Mouse (Mus musculus) heart, embryonic 14.5 days (tissue): ENCODE data around the gene Ttk. TPM values are rescaled to one million over a fixed set of nuclear protein-coding genes. Genes with fewer than 3 reads are reported as not detected.

Experiments used
- ATAC-seq: fragments of 200-750 bp; cut with Nextera tagmentation; 2 replicates; pipeline ENCODE4 v1.8.0; 2017; ENCODE audit warnings: low read depth, moderate TSS enrichment; ENCODE audit not compliant: insufficient number of reproducible peaks, insufficient read depth, low FRiP score
- H3K27ac ChIP-seq, 2 experiments: fragments of 200-500 bp in 1 of 2; fragments of 300-500 bp in 1 of 2; sonication (generic) in 1 of 2; replicated peaks in 1 of 2; 2 replicates each; pipeline ENCODE4 v1.5.1; 2012 to 2014; ENCODE audit warnings: low read depth in 2 of 2, low read length in 2 of 2, control low read depth in 1 of 2, mild to moderate bottlenecking in 1 of 2, mixed read lengths in 1 of 2; ENCODE audit not compliant: control insufficient read depth in 1 of 2, insufficient read depth in 1 of 2
- H3K27me3 ChIP-seq: fragments of 300-500 bp; sonication (generic); 2 replicates; pipeline ENCODE4 v1.6.1; 2014; ENCODE audit warnings: mild to moderate bottlenecking, low read length, control low read depth; ENCODE audit not compliant: control insufficient read depth, insufficient read depth
- H3K36me3 ChIP-seq: fragments of 300-500 bp; sonication (generic); 2 replicates; pipeline ENCODE4 v1.6.1; 2014; ENCODE audit warnings: mild to moderate bottlenecking, control low read depth, low read length, mixed read lengths; ENCODE audit not compliant: control insufficient read depth, insufficient read depth
- H3K4me1 ChIP-seq, 2 experiments: fragments of 200-500 bp in 1 of 2; fragments of 300-500 bp in 1 of 2; sonication (generic) in 1 of 2; 2 replicates each; pipeline ENCODE4 v1.6.1; 2012 to 2014; ENCODE audit warnings: low read length in 2 of 2, control low read depth in 1 of 2, mixed read lengths in 1 of 2; ENCODE audit not compliant: control insufficient read depth in 2 of 2, insufficient read depth in 2 of 2
- H3K4me2 ChIP-seq: fragments of 300-500 bp; sonication (generic); 2 replicates; pipeline ENCODE4 v1.6.1; 2014; ENCODE audit warnings: mild to moderate bottlenecking, low read length
- H3K4me3 ChIP-seq, 2 experiments: fragments of 200-500 bp in 1 of 2; fragments of 300-500 bp in 1 of 2; sonication (generic) in 1 of 2; 2 replicates each; pipeline ENCODE4 v1.5.1; 2012 to 2014; ENCODE audit warnings: low read length in 2 of 2, mild to moderate bottlenecking in 2 of 2, control low read depth in 1 of 2, low read depth in 1 of 2, moderate library complexity in 1 of 2; ENCODE audit not compliant: control insufficient read depth in 1 of 2, insufficient read depth in 1 of 2
- H3K9ac ChIP-seq: fragments of 300-500 bp; sonication (generic); 2 replicates; pipeline ENCODE4 v1.6.1; 2014; ENCODE audit warnings: mild to moderate bottlenecking, low read length
- H3K9me3 ChIP-seq: fragments of 300-500 bp; sonication (generic); 2 replicates; pipeline ENCODE4 v1.6.1; 2016; ENCODE audit warnings: low read length, control low read depth; ENCODE audit not compliant: control insufficient read depth
- WGBS: fragments of 180-500 bp; shearing (Covaris S2); extraction: QIAGEN DNeasy Blood & Tissue Kit; methylation state at CpG from one replicate; pipeline ENCODE4 v1.1.7; 2014; 5-methylcytosine and 5-hydroxymethylcytosine counted together
- polyA plus RNA-seq: library from polyadenylated mRNA; unstranded; fragments of >200 nt; fragmentation: Nextera tagmentation; extraction: Ambion mirVana; gene quantifications from 2 replicates; pipeline ENCODE4 v1.2.1, GENCODE M21; 2014

Ttk gene
- polyA plus RNA-seq, result 14.9 and 15.7 TPM in 2 replicates

- Histone ChIP-seq H3K27me3 (no peaks in the 10 kb centered on the region), H3K4me3 (peak within 1 kb of the TSS; percentile 82 to 94), H3K27ac (peak within 1 kb of the TSS; percentile 79 to 81), H3K9ac (peak within 1 kb of the TSS; percentile 85), H3K4me2 (peak within 1 kb of the TSS; percentile 70), H3K9me3 (no peaks in the 10 kb centered on the region), H3K36me3 (0 out of 2 replicates have a peak, but pooled peaks cover 3% of the 10 kb centered on the region), H3K4me1 (peaks cover 2 to 13% of the 10 kb centered on the region in 2 experiments; a peak in 2 of 4 replicates)
- 1% methylated on average over 38 of the region's 38 CpGs for WGBS
- peak; percentile 99 for ATAC-seq
These were observed at the start of gene Ttk for GRCm38 (mm10) chr9:83833811-83834747. Gene Ttk, plus strand, starts transcription at chr9:83834689.

DNA sequence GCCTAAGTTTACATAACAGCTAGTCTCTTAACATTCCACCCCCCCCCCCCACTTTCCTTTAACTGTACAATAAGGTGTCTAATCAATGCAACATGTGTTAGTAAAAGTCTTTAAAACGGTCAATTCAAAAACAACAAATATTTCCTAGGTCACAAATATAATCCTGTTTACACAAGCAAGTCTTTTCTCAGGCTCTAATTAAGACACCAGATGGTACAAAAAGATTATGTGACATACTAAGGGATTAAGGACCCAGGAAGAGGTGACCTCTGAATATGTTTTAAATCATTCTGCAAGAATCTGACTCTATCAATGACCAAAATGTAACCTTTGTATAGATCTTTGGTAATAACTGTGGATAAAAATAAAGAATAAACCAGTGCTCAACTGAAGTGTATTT, 49.0 kb upstream of the Ttk start:
- 85% methylated on average over 1 of the region's 1 CpGs for WGBS
- no peak overlapping the region for H3K4me2 ChIP-seq
- no peak overlapping the region for H3K27ac ChIP-seq
- no peaks in the 10 kb centered on the region for H3K4me1 ChIP-seq
- H3K9me3 ChIP-seq, result no peaks in the 10 kb centered on the region
- H3K36me3 ChIP-seq, result no peaks in the 10 kb centered on the region
- no peak for ATAC-seq
- no peaks in the 10 kb centered on the region for H3K27me3 ChIP-seq
- no peak overlapping the region for H3K4me3 ChIP-seq
- H3K9ac ChIP-seq, result no peak overlapping the region

DNA sequence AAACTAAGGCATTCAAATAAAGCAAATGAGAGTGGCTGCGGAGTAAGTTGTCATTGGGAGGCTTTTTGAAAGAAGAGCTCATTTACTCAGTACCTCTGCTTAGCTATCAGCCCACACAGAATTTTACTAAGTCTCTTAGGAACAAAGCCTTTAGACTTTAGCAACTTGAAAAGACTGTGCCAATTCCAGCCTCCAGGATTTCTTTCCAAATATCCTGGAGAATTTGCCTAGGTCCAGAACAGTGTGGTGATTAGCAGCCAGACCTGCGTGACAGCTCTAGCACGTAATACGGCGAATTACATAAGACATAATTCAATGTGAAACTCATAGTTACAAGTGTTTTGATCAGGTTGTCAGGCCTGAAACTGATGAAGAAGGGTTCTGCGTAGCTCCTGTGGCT, 45.2 kb upstream of the Ttk start:
- H3K4me3 ChIP-seq, result no peak overlapping the region
- H3K9me3 ChIP-seq, result no peaks in the 10 kb centered on the region
- ATAC-seq, result no peak
- 90% methylated on average over 6 of the region's 6 CpGs for WGBS
- H3K9ac ChIP-seq, result no peak overlapping the region
- no peak overlapping the region for H3K4me2 ChIP-seq
- no peaks in the 10 kb centered on the region for H3K27me3 ChIP-seq
- no peaks in the 10 kb centered on the region for H3K36me3 ChIP-seq
- H3K4me1 ChIP-seq, result no peaks in the 10 kb centered on the region
- no peak overlapping the region for H3K27ac ChIP-seq

GRCm38 (mm10) chr9:83796875-83797274, 37.6 kb upstream of the Ttk start:
- H3K9me3 ChIP-seq, result no peaks in the 10 kb centered on the region
- no peaks in the 10 kb centered on the region for H3K36me3 ChIP-seq
- 78% methylated on average over 7 of the region's 7 CpGs for WGBS
- ATAC-seq, result no peak
- H3K4me1 ChIP-seq, result no peaks in the 10 kb centered on the region
- no peak overlapping the region for H3K9ac ChIP-seq
- H3K27me3 ChIP-seq, result no peaks in the 10 kb centered on the region
- H3K4me3 ChIP-seq, result no peak overlapping the region
- no peak overlapping the region for H3K4me2 ChIP-seq
- no peak overlapping the region for H3K27ac ChIP-seq

DNA sequence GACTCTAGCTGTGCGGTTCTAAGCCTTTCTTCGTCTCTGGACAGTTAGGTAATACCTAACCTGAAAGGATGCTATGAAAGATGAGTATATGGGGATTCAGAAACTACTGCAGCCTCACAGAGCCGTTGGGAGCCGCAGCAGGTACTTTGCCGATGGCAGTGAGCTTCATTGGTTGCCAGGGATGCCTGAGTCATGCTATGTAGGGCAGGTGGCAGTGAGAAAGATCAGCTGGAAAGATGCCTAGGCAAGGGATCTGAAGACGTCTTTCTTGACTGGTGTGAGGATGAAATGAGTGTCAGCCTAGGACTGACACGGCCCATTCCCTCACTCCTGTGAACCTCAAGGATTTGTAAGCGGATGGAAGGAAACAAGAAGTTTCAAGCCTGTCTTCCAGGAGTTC, 36.6 kb upstream of the Ttk start:
- H3K27ac ChIP-seq, result no peak overlapping the region
- H3K4me3 ChIP-seq, result no peak overlapping the region
- H3K4me1 ChIP-seq, result no peaks in the 10 kb centered on the region
- WGBS, result 75% methylated on average over 8 of the region's 8 CpGs
- H3K27me3 ChIP-seq, result no peaks in the 10 kb centered on the region
- ATAC-seq, result no peak
- no peak overlapping the region for H3K9ac ChIP-seq
- no peaks in the 10 kb centered on the region for H3K9me3 ChIP-seq
- no peaks in the 10 kb centered on the region for H3K36me3 ChIP-seq
- no peak overlapping the region for H3K4me2 ChIP-seq

DNA sequence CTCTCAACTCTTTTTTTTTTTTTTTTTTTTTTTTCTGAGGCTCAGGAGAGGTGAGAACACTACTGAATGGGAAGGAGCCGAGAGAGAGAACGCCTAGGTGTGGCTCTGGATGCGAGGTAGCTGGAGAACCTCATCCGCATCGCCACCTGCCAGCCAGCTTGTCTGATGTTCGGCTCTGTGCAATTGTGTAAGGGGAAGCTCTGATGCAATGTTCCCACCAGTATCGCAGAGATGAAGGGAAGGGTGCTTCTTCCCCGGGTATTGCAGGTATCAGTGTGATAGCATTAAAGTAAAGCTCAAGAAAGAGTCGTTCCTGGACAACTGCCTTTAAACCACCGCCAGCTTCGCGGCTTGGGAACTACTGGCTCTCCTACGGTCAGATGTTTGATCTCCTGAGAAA, 30.1 kb upstream of the Ttk start:
- Histone ChIP-seq H3K4me2 (no peak overlapping the region), H3K36me3 (no peaks in the 10 kb centered on the region), H3K9me3 (no peaks in the 10 kb centered on the region), H3K27me3 (peaks cover 37% of the 10 kb centered on the region), H3K4me3 (no peak overlapping the region), H3K27ac (no peak overlapping the region), H3K4me1 (peaks cover 3 to 8% of the 10 kb centered on the region in 2 experiments), H3K9ac (no peak overlapping the region)
- 59% methylated on average over 13 of the region's 13 CpGs for WGBS
- ATAC-seq, result no peak

DNA sequence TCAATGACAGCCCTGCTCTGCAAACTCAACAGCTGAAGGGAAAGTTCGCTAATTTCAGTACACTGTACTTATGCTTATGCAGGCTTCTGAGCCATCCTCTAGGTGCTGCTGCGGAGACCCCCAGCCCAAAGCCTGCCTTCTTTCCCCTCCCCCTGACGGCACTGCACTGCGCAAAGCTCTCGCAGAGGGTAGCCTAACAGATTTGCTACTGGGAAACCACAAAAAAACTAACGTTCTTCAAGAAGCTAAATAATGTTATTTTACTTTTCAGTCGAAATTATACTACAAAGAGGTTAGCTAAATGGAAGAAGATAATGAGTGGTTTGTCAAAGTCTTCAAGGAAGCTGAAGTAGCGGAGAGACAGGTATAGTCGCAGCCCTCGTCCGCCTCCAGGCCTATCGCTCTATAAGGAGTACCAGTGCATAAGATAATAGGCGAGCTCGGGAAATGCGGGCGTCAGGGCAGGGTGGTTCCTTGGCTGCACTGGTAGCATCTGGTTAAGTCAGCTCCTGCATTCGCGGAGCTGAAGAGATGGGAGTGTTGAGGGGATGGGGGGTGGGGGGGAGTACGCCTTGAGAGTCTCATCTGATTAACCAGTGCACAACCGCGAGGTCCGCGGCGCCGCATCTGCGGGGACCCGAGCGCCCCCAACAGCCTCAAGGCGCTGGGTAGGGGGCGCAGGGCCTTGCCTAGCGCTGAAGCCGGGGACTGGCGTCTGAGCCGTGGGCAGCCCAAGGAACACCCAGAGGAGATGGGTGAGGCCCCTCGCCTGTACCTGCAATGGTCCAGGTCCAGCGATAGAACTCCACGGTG, 29.1 kb upstream of the Ttk start:
- H3K36me3 ChIP-seq, result no peaks in the 10 kb centered on the region
- peak overlapping the region; percentile 66 for H3K9ac ChIP-seq
- under 1% methylated on average over 37 of the region's 37 CpGs for whole genome bisulfite sequencing
- H3K27me3 ChIP-seq, result peaks cover 37% of the 10 kb centered on the region
- no peak overlapping the region for H3K27ac ChIP-seq
- peak overlapping the region; percentile 100 for H3K4me2 ChIP-seq
- H3K4me1 ChIP-seq, result peaks cover 3 to 8% of the 10 kb centered on the region in 2 experiments
- ATAC-seq, result no peak
- H3K9me3 ChIP-seq, result no peaks in the 10 kb centered on the region
- H3K4me3 ChIP-seq, result peak overlapping the region; percentile 42 to 68
